Mouse (Mus musculus): ENCODE results near the gene Nrg3. TPM values are rescaled to one million over a fixed set of nuclear protein-coding genes. Genes with fewer than 3 reads are reported as not detected.

Gene Nrg3
- polyA plus RNA-seq, 1 experiment from 2014 or later: not detected

DNA sequence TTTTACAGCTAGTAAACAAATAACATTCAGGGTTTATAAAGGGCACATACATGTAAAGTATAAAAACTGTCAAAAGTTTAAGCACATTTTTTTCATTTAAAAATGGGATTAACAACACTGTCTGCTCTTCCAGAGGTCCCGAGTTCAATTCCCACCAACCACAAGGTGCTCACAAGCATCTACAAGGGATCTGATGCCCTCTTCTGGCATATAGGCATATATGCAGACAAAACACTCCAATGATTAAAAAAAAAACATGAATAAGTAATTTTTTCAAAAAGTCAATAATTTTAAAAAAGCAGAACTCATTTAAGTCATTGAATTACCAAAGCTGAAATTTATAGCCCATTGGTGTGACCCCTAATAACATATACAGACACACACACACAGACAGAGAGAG is 878.6 kb downstream of the Nrg3 start:
- Histone ChIP-seq H3K4me3 (ENCODE audit: control insufficient read depth in 1 of 2, insufficient read depth in 1 of 2, low read depth in 1 of 2, low read length in 2 of 2) (no peak overlapping the region), H3K36me3 (ENCODE audit: control insufficient read depth, insufficient read depth, low read length) (no peaks in the 10 kb centered on the region), H3K9me3 (ENCODE audit: control insufficient read depth, low read length) (no peaks in the 10 kb centered on the region), H3K4me1 (ENCODE audit: control insufficient read depth in 2 of 2, insufficient read depth in 2 of 2, low read length in 2 of 2) (no peaks in the 10 kb centered on the region), H3K9ac (ENCODE audit: low read length) (no peak overlapping the region), H3K27me3 (ENCODE audit: control insufficient read depth, insufficient read depth, low read length) (no peaks in the 10 kb centered on the region), H3K4me2 (ENCODE audit: low read length) (no peak overlapping the region), H3K27ac (replicated peaks in 1 of 2; ENCODE audit: control insufficient read depth in 1 of 2, insufficient read depth in 1 of 2, low read depth in 2 of 2, low read length in 2 of 2) (no peak overlapping the region)
- WGBS: 70% methylated on average over 1 of the region's 1 CpGs
- ATAC-seq (ENCODE audit: insufficient number of reproducible peaks, insufficient read depth, low FRiP score, low read depth): no peak

GRCm38 (mm10) chr14:38576796-38577195 is 896.1 kb downstream of the Nrg3 start:
- H3K27ac ChIP-seq (replicated peaks in 1 of 2; ENCODE audit: control insufficient read depth in 1 of 2, insufficient read depth in 1 of 2, low read depth in 2 of 2, low read length in 2 of 2): no peak overlapping the region
- WGBS: 72% methylated on average over 3 of the region's 3 CpGs
- ATAC-seq (ENCODE audit: insufficient number of reproducible peaks, insufficient read depth, low FRiP score, low read depth): no peak
- no peak overlapping the region for H3K9ac ChIP-seq (ENCODE audit: low read length)
- no peaks in the 10 kb centered on the region for H3K36me3 ChIP-seq (ENCODE audit: control insufficient read depth, insufficient read depth, low read length)
- no peak overlapping the region for H3K4me2 ChIP-seq (ENCODE audit: low read length)
- no peak overlapping the region for H3K4me3 ChIP-seq (ENCODE audit: control insufficient read depth in 1 of 2, insufficient read depth in 1 of 2, low read depth in 1 of 2, low read length in 2 of 2)
- H3K4me1 ChIP-seq (ENCODE audit: control insufficient read depth in 2 of 2, insufficient read depth in 2 of 2, low read length in 2 of 2): no peaks in the 10 kb centered on the region
- no peaks in the 10 kb centered on the region for H3K9me3 ChIP-seq (ENCODE audit: control insufficient read depth, low read length)
- H3K27me3 ChIP-seq (ENCODE audit: control insufficient read depth, insufficient read depth, low read length): no peaks in the 10 kb centered on the region

DNA sequence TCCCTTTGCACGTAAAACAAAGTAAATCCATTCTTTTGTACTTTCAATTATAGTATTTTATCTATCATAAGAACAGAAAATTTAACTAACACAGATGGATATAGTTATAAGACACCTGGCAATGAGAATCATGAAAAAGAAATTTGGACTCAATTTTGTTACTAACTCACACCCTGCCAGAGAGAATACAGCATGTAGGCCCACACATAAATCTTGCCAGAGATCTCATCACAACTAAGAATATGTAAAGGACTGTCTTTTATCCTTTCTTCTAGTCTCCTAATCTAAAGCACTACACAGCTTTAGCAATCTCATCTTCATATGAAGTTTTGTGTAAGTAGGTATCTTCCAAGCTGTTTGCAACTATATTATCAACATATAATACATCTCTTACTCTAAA is 904.7 kb downstream of the Nrg3 start:
- Histone ChIP-seq H3K4me3 (ENCODE audit: control insufficient read depth in 1 of 2, insufficient read depth in 1 of 2, low read depth in 1 of 2, low read length in 2 of 2) (no peak overlapping the region), H3K9ac (ENCODE audit: low read length) (no peak overlapping the region)
- 55% methylated on average over 1 of the region's 1 CpGs for WGBS

GRCm38 (mm10) chr14:38566182-38566581 is 906.7 kb downstream of the Nrg3 start:
- Histone ChIP-seq H3K4me3 (ENCODE audit: control insufficient read depth in 1 of 2, insufficient read depth in 1 of 2, low read depth in 1 of 2, low read length in 2 of 2) (no peak overlapping the region), H3K9me3 (ENCODE audit: control insufficient read depth, low read length) (no peaks in the 10 kb centered on the region), H3K4me1 (ENCODE audit: control insufficient read depth in 2 of 2, insufficient read depth in 2 of 2, low read length in 2 of 2) (no peaks in the 10 kb centered on the region), H3K27ac (replicated peaks in 1 of 2; ENCODE audit: control insufficient read depth in 1 of 2, insufficient read depth in 1 of 2, low read depth in 2 of 2, low read length in 2 of 2) (no peak overlapping the region), H3K4me2 (ENCODE audit: low read length) (no peak overlapping the region), H3K36me3 (ENCODE audit: control insufficient read depth, insufficient read depth, low read length) (no peaks in the 10 kb centered on the region), H3K9ac (ENCODE audit: low read length) (no peak overlapping the region), H3K27me3 (ENCODE audit: control insufficient read depth, insufficient read depth, low read length) (no peaks in the 10 kb centered on the region)
- WGBS: 73% methylated on average over 3 of the region's 3 CpGs
- ATAC-seq (ENCODE audit: insufficient number of reproducible peaks, insufficient read depth, low FRiP score, low read depth): no peak

More for the DNA sequence above, 904.7 kb downstream of the Nrg3 start:
- ATAC-seq (ENCODE audit: insufficient number of reproducible peaks, insufficient read depth, low FRiP score, low read depth): no peak
- no peaks in the 10 kb centered on the region for H3K36me3 ChIP-seq (ENCODE audit: control insufficient read depth, insufficient read depth, low read length)
- no peaks in the 10 kb centered on the region for H3K27me3 ChIP-seq (ENCODE audit: control insufficient read depth, insufficient read depth, low read length)
- no peak overlapping the region for H3K27ac ChIP-seq (replicated peaks in 1 of 2; ENCODE audit: control insufficient read depth in 1 of 2, insufficient read depth in 1 of 2, low read depth in 2 of 2, low read length in 2 of 2)
- no peaks in the 10 kb centered on the region for H3K4me1 ChIP-seq (ENCODE audit: control insufficient read depth in 2 of 2, insufficient read depth in 2 of 2, low read length in 2 of 2)
- no peak overlapping the region for H3K4me2 ChIP-seq (ENCODE audit: low read length)
- no peaks in the 10 kb centered on the region for H3K9me3 ChIP-seq (ENCODE audit: control insufficient read depth, low read length)

DNA sequence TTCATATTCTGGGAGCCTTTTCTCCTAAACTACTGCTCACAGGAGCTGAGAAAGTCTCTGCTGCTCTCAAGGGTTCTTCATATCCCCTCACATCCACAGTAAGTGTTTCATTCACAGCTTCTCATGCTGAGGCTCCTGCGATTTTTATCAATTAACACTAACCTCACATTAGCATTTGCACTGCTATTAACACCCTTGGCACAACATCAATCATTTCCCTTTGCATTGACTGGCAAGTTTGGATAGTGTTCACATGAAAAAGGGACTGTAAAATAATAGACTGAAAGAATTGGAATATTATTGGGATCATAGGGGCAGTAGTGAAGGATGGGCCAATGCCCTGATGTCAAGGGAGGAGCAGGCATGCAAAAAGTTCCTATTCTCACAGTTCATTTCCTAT is 918.3 kb downstream of the Nrg3 start:
- H3K27ac ChIP-seq (replicated peaks in 1 of 2; ENCODE audit: control insufficient read depth in 1 of 2, insufficient read depth in 1 of 2, low read depth in 2 of 2, low read length in 2 of 2): no peak overlapping the region
- H3K4me2 ChIP-seq (ENCODE audit: low read length): no peak overlapping the region
- ATAC-seq (ENCODE audit: insufficient number of reproducible peaks, insufficient read depth, low FRiP score, low read depth): no peak
- no peak overlapping the region for H3K4me3 ChIP-seq (ENCODE audit: control insufficient read depth in 1 of 2, insufficient read depth in 1 of 2, low read depth in 1 of 2, low read length in 2 of 2)
- no peaks in the 10 kb centered on the region for H3K27me3 ChIP-seq (ENCODE audit: control insufficient read depth, insufficient read depth, low read length)
- H3K9ac ChIP-seq (ENCODE audit: low read length): no peak overlapping the region
- H3K9me3 ChIP-seq (ENCODE audit: control insufficient read depth, low read length): 0 out of 2 replicates have a peak, but pooled peaks cover 4% of the 10 kb centered on the region
- H3K36me3 ChIP-seq (ENCODE audit: control insufficient read depth, insufficient read depth, low read length): no peaks in the 10 kb centered on the region
- H3K4me1 ChIP-seq (ENCODE audit: control insufficient read depth in 2 of 2, insufficient read depth in 2 of 2, low read length in 2 of 2): no peaks in the 10 kb centered on the region
- 69% methylated on average over 1 of the region's 1 CpGs for WGBS

DNA sequence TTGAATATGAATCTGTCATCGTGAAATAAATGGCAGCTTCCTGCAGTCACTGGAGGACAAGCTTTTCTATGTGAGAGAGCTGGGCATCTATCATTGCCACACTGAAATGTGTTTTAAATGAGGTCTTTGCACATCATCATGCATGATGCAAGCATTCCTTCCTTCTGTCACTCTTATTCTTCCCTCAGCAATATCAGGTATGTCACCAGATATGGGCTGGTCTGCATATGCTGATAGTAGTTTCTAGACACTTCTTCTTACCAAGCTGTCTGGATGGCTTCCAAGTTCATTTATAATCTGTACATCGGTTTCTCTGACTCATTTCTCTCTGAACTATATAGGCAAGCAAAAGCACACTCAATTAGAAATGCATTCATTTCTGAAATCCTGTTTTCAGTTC is 925.6 kb downstream of the Nrg3 start:
- no peak overlapping the region for H3K9ac ChIP-seq (ENCODE audit: low read length)
- H3K27ac ChIP-seq (replicated peaks in 1 of 2; ENCODE audit: control insufficient read depth in 1 of 2, insufficient read depth in 1 of 2, low read depth in 2 of 2, low read length in 2 of 2): no peak overlapping the region
- no peak overlapping the region for H3K4me3 ChIP-seq (ENCODE audit: control insufficient read depth in 1 of 2, insufficient read depth in 1 of 2, low read depth in 1 of 2, low read length in 2 of 2)
- WGBS: 69% methylated on average over 2 of the region's 2 CpGs
- H3K36me3 ChIP-seq (ENCODE audit: control insufficient read depth, insufficient read depth, low read length): no peaks in the 10 kb centered on the region
- ATAC-seq (ENCODE audit: insufficient number of reproducible peaks, insufficient read depth, low FRiP score, low read depth): no peak
- H3K4me1 ChIP-seq (ENCODE audit: control insufficient read depth in 2 of 2, insufficient read depth in 2 of 2, low read length in 2 of 2): no peaks in the 10 kb centered on the region
- no peaks in the 10 kb centered on the region for H3K9me3 ChIP-seq (ENCODE audit: control insufficient read depth, low read length)
- no peaks in the 10 kb centered on the region for H3K27me3 ChIP-seq (ENCODE audit: control insufficient read depth, insufficient read depth, low read length)
- no peak overlapping the region for H3K4me2 ChIP-seq (ENCODE audit: low read length)

GRCm38 (mm10) chr14:38535181-38535580 is 937.7 kb downstream of the Nrg3 start:
- H3K36me3 ChIP-seq (ENCODE audit: control insufficient read depth, insufficient read depth, low read length): no peaks in the 10 kb centered on the region
- no peak overlapping the region for H3K4me3 ChIP-seq (ENCODE audit: control insufficient read depth in 1 of 2, insufficient read depth in 1 of 2, low read depth in 1 of 2, low read length in 2 of 2)
- no peaks in the 10 kb centered on the region for H3K9me3 ChIP-seq (ENCODE audit: control insufficient read depth, low read length)
- 79% methylated on average over 1 of the region's 1 CpGs for WGBS
- H3K4me2 ChIP-seq (ENCODE audit: low read length): no peak overlapping the region
- no peak overlapping the region for H3K9ac ChIP-seq (ENCODE audit: low read length)
- H3K4me1 ChIP-seq (ENCODE audit: control insufficient read depth in 2 of 2, insufficient read depth in 2 of 2, low read length in 2 of 2): no peaks in the 10 kb centered on the region
- H3K27me3 ChIP-seq (ENCODE audit: control insufficient read depth, insufficient read depth, low read length): no peaks in the 10 kb centered on the region
- ATAC-seq (ENCODE audit: insufficient number of reproducible peaks, insufficient read depth, low FRiP score, low read depth): no peak
- H3K27ac ChIP-seq (replicated peaks in 1 of 2; ENCODE audit: control insufficient read depth in 1 of 2, insufficient read depth in 1 of 2, low read depth in 2 of 2, low read length in 2 of 2): no peak overlapping the region

DNA sequence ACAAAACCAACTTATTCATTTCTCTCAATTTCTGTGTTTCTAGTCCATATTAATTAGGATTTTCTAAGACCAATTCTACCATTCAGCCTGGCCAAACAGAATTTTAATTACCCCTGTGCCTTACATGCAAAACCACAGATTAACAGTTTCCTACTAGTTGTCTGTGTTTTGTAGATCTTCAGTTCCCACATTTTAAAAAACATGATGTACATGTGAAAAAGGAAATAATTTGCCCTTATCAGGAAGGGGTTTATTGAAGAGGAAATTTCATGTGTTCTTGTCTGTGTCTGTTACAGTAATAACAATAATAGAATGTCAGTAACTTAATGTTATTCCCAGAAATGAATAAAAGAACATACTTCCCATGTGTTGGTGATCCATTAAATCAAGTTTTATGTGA is 939.4 kb downstream of the Nrg3 start:
- H3K36me3 ChIP-seq (ENCODE audit: control insufficient read depth, insufficient read depth, low read length): no peaks in the 10 kb centered on the region
- H3K4me3 ChIP-seq (ENCODE audit: control insufficient read depth in 1 of 2, insufficient read depth in 1 of 2, low read depth in 1 of 2, low read length in 2 of 2): no peak overlapping the region
- H3K9me3 ChIP-seq (ENCODE audit: control insufficient read depth, low read length): no peaks in the 10 kb centered on the region
- no peaks in the 10 kb centered on the region for H3K27me3 ChIP-seq (ENCODE audit: control insufficient read depth, insufficient read depth, low read length)
- no peak overlapping the region for H3K4me2 ChIP-seq (ENCODE audit: low read length)
- H3K27ac ChIP-seq (replicated peaks in 1 of 2; ENCODE audit: control insufficient read depth in 1 of 2, insufficient read depth in 1 of 2, low read depth in 2 of 2, low read length in 2 of 2): no peak overlapping the region
- ATAC-seq (ENCODE audit: insufficient number of reproducible peaks, insufficient read depth, low FRiP score, low read depth): no peak
- no peaks in the 10 kb centered on the region for H3K4me1 ChIP-seq (ENCODE audit: control insufficient read depth in 2 of 2, insufficient read depth in 2 of 2, low read length in 2 of 2)
- H3K9ac ChIP-seq (ENCODE audit: low read length): no peak overlapping the region

Data from heart, embryonic 14.5 days (tissue).